Mouse (Mus musculus) cerebellum, postnatal 25 days (tissue): Measurements from ENCODE around the gene Lrrc20.

ENCODE experiments used
- DNase-seq, 2 experiments: peaks; one replicate each; pipeline ENCODE4 v3.0.0; 2021; ENCODE audit warnings: mixed read lengths in 2 of 2

Gene Lrrc20

GRCm38 (mm10) chr10:61474344-61474743 is 1.3 kb upstream of the Lrrc20 start:
- DNase-seq: no peak

GRCm38 (mm10) chr10:61476440-61477165 is 1.0 kb downstream of the Lrrc20 start:
- no peak for DNase-seq

- DNase-seq: no peak
These were observed 3.9 kb downstream of the Lrrc20 start for GRCm38 (mm10) chr10:61479461-61479860.

GRCm38 (mm10) chr10:61479927-61480326 is 4.3 kb downstream of the Lrrc20 start:
- no peak for DNase-seq

GRCm38 (mm10) chr10:61480488-61480887 is 4.9 kb downstream of the Lrrc20 start:
- no peak for DNase-seq

GRCm38 (mm10) chr10:61482771-61483170 is 7.2 kb downstream of the Lrrc20 start:
- DNase-seq: no peak

GRCm38 (mm10) chr10:61484801-61485200 is 9.2 kb downstream of the Lrrc20 start:
- DNase-seq: peak in 1 of 2 experiments; percentile 28

- no peak for DNase-seq
These were observed 11.1 kb downstream of the Lrrc20 start for GRCm38 (mm10) chr10:61486551-61487339.

- no peak for DNase-seq
These were observed 13.0 kb downstream of the Lrrc20 start for GRCm38 (mm10) chr10:61488522-61489110.

- DNase-seq: no peak
These were observed 16.0 kb downstream of the Lrrc20 start for GRCm38 (mm10) chr10:61491573-61491972.

- DNase-seq: peak; percentile 78 to 86
These were observed 16.4 kb downstream of the Lrrc20 start for GRCm38 (mm10) chr10:61492040-61492439.

GRCm38 (mm10) chr10:61495461-61495860 is 19.9 kb downstream of the Lrrc20 start:
- DNase-seq: no peak

- peak in 1 of 2 experiments; percentile 50 for DNase-seq
These were observed 20.6 kb downstream of the Lrrc20 start for GRCm38 (mm10) chr10:61496231-61496630.

GRCm38 (mm10) chr10:61499505-61500466 is 24.2 kb downstream of the Lrrc20 start:
- peak; percentile 36 to 58 for DNase-seq

GRCm38 (mm10) chr10:61500756-61501155 is 25.2 kb downstream of the Lrrc20 start:
- DNase-seq: no peak

GRCm38 (mm10) chr10:61504073-61504472 is 28.5 kb downstream of the Lrrc20 start:
- no peak for DNase-seq

GRCm38 (mm10) chr10:61506381-61507200 is 31.0 kb downstream of the Lrrc20 start:
- no peak for DNase-seq

GRCm38 (mm10) chr10:61509873-61510272 is 34.3 kb downstream of the Lrrc20 start:
- DNase-seq: no peak

GRCm38 (mm10) chr10:61510809-61511208 is 35.2 kb downstream of the Lrrc20 start:
- DNase-seq: no peak

- DNase-seq: no peak
These were observed 36.8 kb downstream of the Lrrc20 start for GRCm38 (mm10) chr10:61512215-61512889.

- no peak for DNase-seq
These were observed 41.3 kb downstream of the Lrrc20 start for GRCm38 (mm10) chr10:61516866-61517265.
